Mouse (Mus musculus): ENCODE measurements around the gene Hesx1. TPM values are rescaled to one million over a fixed set of nuclear protein-coding genes. Genes with fewer than 3 reads are reported as not detected.

The Hesx1 gene
- polyA plus RNA-seq, 1 experiment = not detected

- H3K4me1 ChIP-seq (ENCODE audit: control insufficient read depth, insufficient read depth, low read length) = no peaks in the 10 kb centered on the region
- 15% methylated on average over 4 of the region's 4 CpGs for WGBS
- H3K4me3 ChIP-seq (replicated peaks; ENCODE audit: extremely low read depth, low read depth, low read length) = no peak overlapping the region
- DNase-seq = peak; percentile 79
- no peak for TF ChIP-seq POLR2A (IDR thresholded peaks at IDR 0.05; ENCODE audit: borderline replicate concordance, extremely low read depth, low read depth, low read length)
- peak; percentile 69 for TF ChIP-seq CTCF (IDR thresholded peaks at IDR 0.05; ENCODE audit: insufficient read depth, low read length)
Observed at GRCm38 (mm10) chr14:27031142-27031541, 36.9 kb downstream of the Hesx1 start.

- no peak overlapping the region for H3K4me3 ChIP-seq (replicated peaks; ENCODE audit: extremely low read depth, low read depth, low read length)
- H3K4me1 ChIP-seq (ENCODE audit: control insufficient read depth, insufficient read depth, low read length) = peaks cover 4% of the 10 kb centered on the region; the same call in 1 of the 2 replicates
- DNase-seq = no peak
- WGBS = 75% methylated on average over 1 of the region's 1 CpGs
- TF ChIP-seq POLR2A (IDR thresholded peaks at IDR 0.05; ENCODE audit: borderline replicate concordance, extremely low read depth, low read depth, low read length) (no peak), CTCF (IDR thresholded peaks at IDR 0.05; ENCODE audit: insufficient read depth, low read length) (no peak)
Observed at GRCm38 (mm10) chr14:27037513-27037912, 43.3 kb downstream of the Hesx1 start.

- peaks cover 10% of the 10 kb centered on the region; the same call in 1 of the 2 replicates for H3K4me1 ChIP-seq (ENCODE audit: control insufficient read depth, insufficient read depth, low read length)
- DNase-seq = peak; percentile 90
- under 1% methylated on average over 29 of the region's 29 CpGs for WGBS
- TF ChIP-seq CTCF (IDR thresholded peaks at IDR 0.05; ENCODE audit: insufficient read depth, low read length) (no peak), POLR2A (IDR thresholded peaks at IDR 0.05; ENCODE audit: borderline replicate concordance, extremely low read depth, low read depth, low read length) (peak; percentile 90; the same call in 1 of the 2 replicates)
- peak within 1 kb of the TSS; percentile 78 for H3K4me3 ChIP-seq (replicated peaks; ENCODE audit: extremely low read depth, low read depth, low read length)
Observed at GRCm38 (mm10) chr14:27038783-27039182, 44.6 kb downstream of the Hesx1 start, which contains the start of gene Il17rd. Il17rd (plus strand) TSS chr14:27038941.

GRCm38 (mm10) chr14:27039281-27040248 lies 45.3 kb downstream of the Hesx1 start:
- DNase-seq = no peak
- 2% methylated on average over 59 of the region's 59 CpGs for WGBS
- Histone ChIP-seq H3K4me3 (replicated peaks; ENCODE audit: extremely low read depth, low read depth, low read length) (peak overlapping the region; percentile 78), H3K4me1 (ENCODE audit: control insufficient read depth, insufficient read depth, low read length) (peaks cover 17% of the 10 kb centered on the region)
- TF ChIP-seq POLR2A (IDR thresholded peaks at IDR 0.05; ENCODE audit: borderline replicate concordance, extremely low read depth, low read depth, low read length) (peak; percentile 45; the same call in 1 of the 2 replicates), CTCF (IDR thresholded peaks at IDR 0.05; ENCODE audit: insufficient read depth, low read length) (no peak)

- Histone ChIP-seq H3K4me1 (ENCODE audit: control insufficient read depth, insufficient read depth, low read length) (peaks cover 17% of the 10 kb centered on the region), H3K4me3 (replicated peaks; ENCODE audit: extremely low read depth, low read depth, low read length) (peak overlapping the region; percentile 78)
- no peak for DNase-seq
- TF ChIP-seq POLR2A (IDR thresholded peaks at IDR 0.05; ENCODE audit: borderline replicate concordance, extremely low read depth, low read depth, low read length) = no peak
- TF ChIP-seq CTCF (IDR thresholded peaks at IDR 0.05; ENCODE audit: insufficient read depth, low read length) = no peak
- 34% methylated on average over 12 of the region's 12 CpGs for WGBS
Observed at GRCm38 (mm10) chr14:27040451-27040850, 46.2 kb downstream of the Hesx1 start.

GRCm38 (mm10) chr14:27042280-27042983 lies 48.2 kb downstream of the Hesx1 start:
- no peak for DNase-seq
- no peak overlapping the region for H3K4me3 ChIP-seq (replicated peaks; ENCODE audit: extremely low read depth, low read depth, low read length)
- H3K4me1 ChIP-seq (ENCODE audit: control insufficient read depth, insufficient read depth, low read length) = peaks cover 17% of the 10 kb centered on the region
- no peak for TF ChIP-seq POLR2A (IDR thresholded peaks at IDR 0.05; ENCODE audit: borderline replicate concordance, extremely low read depth, low read depth, low read length)
- 32% methylated on average over 8 of the region's 8 CpGs for whole genome bisulfite sequencing

GRCm38 (mm10) chr14:27043416-27043815 lies 49.2 kb downstream of the Hesx1 start:
- Histone ChIP-seq H3K4me3 (replicated peaks; ENCODE audit: extremely low read depth, low read depth, low read length) (no peak overlapping the region), H3K4me1 (ENCODE audit: control insufficient read depth, insufficient read depth, low read length) (peaks cover 17% of the 10 kb centered on the region)
- TF ChIP-seq POLR2A (IDR thresholded peaks at IDR 0.05; ENCODE audit: borderline replicate concordance, extremely low read depth, low read depth, low read length) = no peak
- no peak for TF ChIP-seq CTCF (IDR thresholded peaks at IDR 0.05; ENCODE audit: insufficient read depth, low read length)
- WGBS = 26% methylated on average over 5 of the region's 5 CpGs
- no peak for DNase-seq

GRCm38 (mm10) chr14:27044221-27044966 lies 50.2 kb downstream of the Hesx1 start:
- peaks cover 17% of the 10 kb centered on the region for H3K4me1 ChIP-seq (ENCODE audit: control insufficient read depth, insufficient read depth, low read length)
- TF ChIP-seq POLR2A (IDR thresholded peaks at IDR 0.05; ENCODE audit: borderline replicate concordance, extremely low read depth, low read depth, low read length) = no peak
- TF ChIP-seq CTCF (IDR thresholded peaks at IDR 0.05; ENCODE audit: insufficient read depth, low read length) = no peak
- no peak for DNase-seq
- no peak overlapping the region for H3K4me3 ChIP-seq (replicated peaks; ENCODE audit: extremely low read depth, low read depth, low read length)
- WGBS = 6% methylated on average over 11 of the region's 11 CpGs

- WGBS = 21% methylated on average over 2 of the region's 2 CpGs
- peak; percentile 28; the same call in 1 of the 2 replicates for TF ChIP-seq CTCF (IDR thresholded peaks at IDR 0.05; ENCODE audit: insufficient read depth, low read length)
- no peak for TF ChIP-seq POLR2A (IDR thresholded peaks at IDR 0.05; ENCODE audit: borderline replicate concordance, extremely low read depth, low read depth, low read length)
- Histone ChIP-seq H3K4me1 (ENCODE audit: control insufficient read depth, insufficient read depth, low read length) (peaks cover 17% of the 10 kb centered on the region), H3K4me3 (replicated peaks; ENCODE audit: extremely low read depth, low read depth, low read length) (no peak overlapping the region)
- DNase-seq = no peak
Observed at GRCm38 (mm10) chr14:27044967-27045361, 50.7 kb downstream of the Hesx1 start.
